Mouse (Mus musculus) bone marrow macrophage, adult 2 months (primary cell): ENCODE results near the gene Cped1.

ENCODE experiments used
- CTCF ChIP-seq: IDR thresholded peaks from 2 replicates; pipeline ENCODE4 v1.5.1; 2012; ENCODE audit warnings: low read depth, mild to moderate bottlenecking, low read length, moderate library complexity
- POLR2A ChIP-seq: IDR thresholded peaks from 2 replicates; pipeline ENCODE4 v1.6.1; 2012; ENCODE audit warnings: mild to moderate bottlenecking, low read depth, low read length, borderline replicate concordance

GRCm38 (mm10) chr6:22267807-22268667 lies 282.3 kb downstream of the Cped1 start:
- no peak for TF ChIP-seq CTCF
- TF ChIP-seq POLR2A: no peak
